Mouse (Mus musculus): ENCODE results near the gene Fgl2. TPM values are rescaled to one million over a fixed set of nuclear protein-coding genes. Genes with fewer than 3 reads are reported as not detected.

Gene Fgl2
- polyA plus RNA-seq, 1 experiment from 2014 or later: 6.2 TPM

- Histone ChIP-seq H3K36me3 (ENCODE audit: control insufficient read depth, insufficient read depth, low read length) (no peaks in the 10 kb centered on the region), H3K4me2 (replicated peaks; ENCODE audit: low read depth, low read length) (no peak overlapping the region), H3K9me3 (ENCODE audit: control insufficient read depth, low read depth, low read length) (no peaks in the 10 kb centered on the region), H3K4me3 (ENCODE audit: low read depth, low read length) (no peak overlapping the region), H3K9ac (replicated peaks; ENCODE audit: low read depth, low read length) (no peak overlapping the region), H3K27ac (ENCODE audit: low read length) (no peak overlapping the region), H3K27me3 (ENCODE audit: control insufficient read depth, insufficient read depth, low read length) (no peaks in the 10 kb centered on the region), H3K4me1 (ENCODE audit: control insufficient read depth, insufficient read depth, low read length) (0 out of 2 replicates have a peak, but pooled peaks cover 2% of the 10 kb centered on the region)
- 64% methylated on average over 4 of the region's 4 CpGs for WGBS
- ATAC-seq (ENCODE audit: insufficient number of reproducible peaks, insufficient read depth, low FRiP score, low read depth): no peak
These were observed 4.5 kb downstream of the Fgl2 start for GRCm38 (mm10) chr5:21376935-21377334.

- Histone ChIP-seq H3K27ac (ENCODE audit: low read length) (no peak overlapping the region), H3K9me3 (ENCODE audit: control insufficient read depth, low read depth, low read length) (no peaks in the 10 kb centered on the region), H3K27me3 (ENCODE audit: control insufficient read depth, insufficient read depth, low read length) (no peaks in the 10 kb centered on the region), H3K4me1 (ENCODE audit: control insufficient read depth, insufficient read depth, low read length) (peaks cover 11% of the 10 kb centered on the region; the same call in 1 of the 2 replicates), H3K4me2 (replicated peaks; ENCODE audit: low read depth, low read length) (no peak overlapping the region), H3K4me3 (ENCODE audit: low read depth, low read length) (no peak overlapping the region), H3K9ac (replicated peaks; ENCODE audit: low read depth, low read length) (no peak overlapping the region), H3K36me3 (ENCODE audit: control insufficient read depth, insufficient read depth, low read length) (no peaks in the 10 kb centered on the region)
- no peak for ATAC-seq (ENCODE audit: insufficient number of reproducible peaks, insufficient read depth, low FRiP score, low read depth)
- WGBS: 34% methylated on average over 2 of the region's 2 CpGs
These were observed 6.0 kb downstream of the Fgl2 start for GRCm38 (mm10) chr5:21378397-21378796.

DNA sequence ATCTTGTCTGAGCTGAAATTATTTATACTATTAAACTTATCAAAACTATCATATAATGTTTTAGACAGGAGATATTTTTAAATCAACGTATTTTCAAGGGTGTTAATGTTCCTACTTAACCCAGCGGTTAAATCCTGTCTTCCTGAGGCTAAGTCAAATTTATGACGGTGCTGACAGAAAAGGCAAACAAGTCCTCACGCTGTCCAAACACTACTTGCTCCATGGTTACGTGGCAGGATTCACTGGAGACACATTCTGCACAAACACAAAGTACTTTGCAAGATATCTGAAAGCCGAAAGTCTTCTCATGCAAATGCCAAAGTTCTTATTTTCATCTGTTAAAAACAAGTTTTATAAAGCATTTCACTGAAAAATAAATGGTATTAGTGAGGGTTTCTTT, 9.5 kb downstream of the Fgl2 start:
- no peak overlapping the region for H3K9ac ChIP-seq (replicated peaks; ENCODE audit: low read depth, low read length)
- no peak overlapping the region for H3K27ac ChIP-seq (ENCODE audit: low read length)
- H3K4me2 ChIP-seq (replicated peaks; ENCODE audit: low read depth, low read length): no peak overlapping the region
- H3K36me3 ChIP-seq (ENCODE audit: control insufficient read depth, insufficient read depth, low read length): no peaks in the 10 kb centered on the region
- H3K4me1 ChIP-seq (ENCODE audit: control insufficient read depth, insufficient read depth, low read length): peaks cover 11% of the 10 kb centered on the region; the same call in 1 of the 2 replicates
- WGBS: 14% methylated on average over 6 of the region's 6 CpGs
- H3K27me3 ChIP-seq (ENCODE audit: control insufficient read depth, insufficient read depth, low read length): no peaks in the 10 kb centered on the region
- no peaks in the 10 kb centered on the region for H3K9me3 ChIP-seq (ENCODE audit: control insufficient read depth, low read depth, low read length)
- no peak for ATAC-seq (ENCODE audit: insufficient number of reproducible peaks, insufficient read depth, low FRiP score, low read depth)
- H3K4me3 ChIP-seq (ENCODE audit: low read depth, low read length): no peak overlapping the region

GRCm38 (mm10) chr5:21382678-21383077, 10.2 kb downstream of the Fgl2 start:
- no peak overlapping the region for H3K4me2 ChIP-seq (replicated peaks; ENCODE audit: low read depth, low read length)
- no peak overlapping the region for H3K27ac ChIP-seq (ENCODE audit: low read length)
- ATAC-seq (ENCODE audit: insufficient number of reproducible peaks, insufficient read depth, low FRiP score, low read depth): peak; percentile 35; the same call in 1 of the 2 replicates
- no peaks in the 10 kb centered on the region for H3K36me3 ChIP-seq (ENCODE audit: control insufficient read depth, insufficient read depth, low read length)
- H3K9ac ChIP-seq (replicated peaks; ENCODE audit: low read depth, low read length): no peak overlapping the region
- WGBS: 33% methylated on average over 6 of the region's 6 CpGs
- H3K27me3 ChIP-seq (ENCODE audit: control insufficient read depth, insufficient read depth, low read length): no peaks in the 10 kb centered on the region
- H3K9me3 ChIP-seq (ENCODE audit: control insufficient read depth, low read depth, low read length): no peaks in the 10 kb centered on the region
- no peak overlapping the region for H3K4me3 ChIP-seq (ENCODE audit: low read depth, low read length)
- H3K4me1 ChIP-seq (ENCODE audit: control insufficient read depth, insufficient read depth, low read length): peaks cover 11% of the 10 kb centered on the region; the same call in 1 of the 2 replicates

- no peaks in the 10 kb centered on the region for H3K27me3 ChIP-seq (ENCODE audit: control insufficient read depth, insufficient read depth, low read length)
- no peaks in the 10 kb centered on the region for H3K36me3 ChIP-seq (ENCODE audit: control insufficient read depth, insufficient read depth, low read length)
- H3K27ac ChIP-seq (ENCODE audit: low read length): peak overlapping the region; percentile 30; the same call in 1 of the 2 replicates
- H3K4me1 ChIP-seq (ENCODE audit: control insufficient read depth, insufficient read depth, low read length): peaks cover 11% of the 10 kb centered on the region; the same call in 1 of the 2 replicates
- H3K4me2 ChIP-seq (replicated peaks; ENCODE audit: low read depth, low read length): no peak overlapping the region
- H3K9me3 ChIP-seq (ENCODE audit: control insufficient read depth, low read depth, low read length): no peaks in the 10 kb centered on the region
- H3K9ac ChIP-seq (replicated peaks; ENCODE audit: low read depth, low read length): no peak overlapping the region
- 24% methylated on average over 14 of the region's 14 CpGs for WGBS
- H3K4me3 ChIP-seq (ENCODE audit: low read depth, low read length): no peak overlapping the region
- no peak for ATAC-seq (ENCODE audit: insufficient number of reproducible peaks, insufficient read depth, low FRiP score, low read depth)
These were observed 11.2 kb downstream of the Fgl2 start for GRCm38 (mm10) chr5:21383392-21384251.

DNA sequence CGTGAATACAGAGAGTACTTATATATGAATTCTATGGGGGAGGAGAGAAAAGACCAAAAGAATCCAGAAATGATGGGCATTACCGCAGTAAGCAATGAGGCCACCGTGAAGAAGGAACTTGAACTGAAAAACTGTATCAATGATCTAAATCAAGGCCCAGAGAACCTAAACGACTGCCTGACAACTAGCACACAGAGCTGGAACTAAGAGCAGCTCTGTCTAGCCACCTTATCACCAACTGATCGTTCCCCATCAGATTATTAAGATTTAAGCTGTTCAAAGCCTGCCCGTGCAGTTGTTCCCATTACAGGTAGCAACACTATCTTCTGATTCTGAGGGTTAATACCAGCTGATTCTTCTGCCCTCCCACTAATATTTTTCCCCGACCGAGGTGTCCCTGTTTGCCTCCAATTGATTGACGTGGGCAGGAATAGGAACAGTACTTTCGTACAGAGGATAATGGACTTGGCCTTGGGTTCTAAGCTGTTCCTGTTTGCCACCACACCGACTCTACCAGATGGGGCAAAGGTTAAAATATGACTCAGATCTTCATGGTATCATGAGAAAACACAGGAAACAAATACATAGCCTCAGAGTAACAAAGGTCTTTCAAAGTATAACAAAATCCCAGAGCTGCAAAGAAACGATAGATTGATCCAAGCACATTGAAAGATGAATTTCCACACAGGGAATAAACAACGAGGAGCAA, 12.0 kb downstream of the Fgl2 start:
- Histone ChIP-seq H3K4me1 (ENCODE audit: control insufficient read depth, insufficient read depth, low read length) (peaks cover 11% of the 10 kb centered on the region; the same call in 1 of the 2 replicates), H3K36me3 (ENCODE audit: control insufficient read depth, insufficient read depth, low read length) (no peaks in the 10 kb centered on the region), H3K27ac (ENCODE audit: low read length) (no peak overlapping the region), H3K4me2 (replicated peaks; ENCODE audit: low read depth, low read length) (no peak overlapping the region), H3K4me3 (ENCODE audit: low read depth, low read length) (no peak overlapping the region), H3K9ac (replicated peaks; ENCODE audit: low read depth, low read length) (no peak overlapping the region), H3K27me3 (ENCODE audit: control insufficient read depth, insufficient read depth, low read length) (no peaks in the 10 kb centered on the region), H3K9me3 (ENCODE audit: control insufficient read depth, low read depth, low read length) (no peaks in the 10 kb centered on the region)
- ATAC-seq (ENCODE audit: insufficient number of reproducible peaks, insufficient read depth, low FRiP score, low read depth): no peak
- 70% methylated on average over 13 of the region's 13 CpGs for WGBS

GRCm38 (mm10) chr5:21384976-21385375, 12.5 kb downstream of the Fgl2 start:
- Histone ChIP-seq H3K4me2 (replicated peaks; ENCODE audit: low read depth, low read length) (no peak overlapping the region), H3K9ac (replicated peaks; ENCODE audit: low read depth, low read length) (no peak overlapping the region), H3K9me3 (ENCODE audit: control insufficient read depth, low read depth, low read length) (no peaks in the 10 kb centered on the region), H3K4me3 (ENCODE audit: low read depth, low read length) (no peak overlapping the region), H3K4me1 (ENCODE audit: control insufficient read depth, insufficient read depth, low read length) (peaks cover 11% of the 10 kb centered on the region; the same call in 1 of the 2 replicates), H3K27ac (ENCODE audit: low read length) (no peak overlapping the region), H3K27me3 (ENCODE audit: control insufficient read depth, insufficient read depth, low read length) (no peaks in the 10 kb centered on the region), H3K36me3 (ENCODE audit: control insufficient read depth, insufficient read depth, low read length) (no peaks in the 10 kb centered on the region)
- ATAC-seq (ENCODE audit: insufficient number of reproducible peaks, insufficient read depth, low FRiP score, low read depth): no peak
- WGBS: 92% methylated on average over 9 of the region's 9 CpGs

DNA sequence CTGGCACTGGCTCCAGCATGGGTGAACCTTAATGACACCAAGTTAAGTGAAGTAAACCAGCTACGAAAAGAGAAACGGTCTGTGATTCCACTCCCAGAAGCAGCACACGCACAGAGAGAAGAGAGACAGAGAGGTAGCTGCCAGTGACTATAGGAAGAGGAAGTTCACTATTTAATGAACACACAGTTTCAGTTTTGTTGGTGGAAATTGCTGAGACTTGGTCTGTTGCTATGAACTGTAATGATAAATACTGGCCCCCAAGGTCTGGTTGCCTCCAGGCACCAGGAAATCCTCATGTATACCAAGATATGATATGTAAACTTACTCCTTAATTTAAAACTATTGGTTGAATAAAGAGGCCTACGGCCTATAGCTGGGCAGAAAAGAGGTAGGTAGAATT, 14.0 kb downstream of the Fgl2 start:
- Histone ChIP-seq H3K4me3 (ENCODE audit: low read depth, low read length) (no peak overlapping the region), H3K27me3 (ENCODE audit: control insufficient read depth, insufficient read depth, low read length) (no peaks in the 10 kb centered on the region), H3K27ac (ENCODE audit: low read length) (no peak overlapping the region), H3K9me3 (ENCODE audit: control insufficient read depth, low read depth, low read length) (no peaks in the 10 kb centered on the region), H3K36me3 (ENCODE audit: control insufficient read depth, insufficient read depth, low read length) (no peaks in the 10 kb centered on the region), H3K4me1 (ENCODE audit: control insufficient read depth, insufficient read depth, low read length) (peaks cover 11% of the 10 kb centered on the region; the same call in 1 of the 2 replicates), H3K4me2 (replicated peaks; ENCODE audit: low read depth, low read length) (no peak overlapping the region), H3K9ac (replicated peaks; ENCODE audit: low read depth, low read length) (no peak overlapping the region)
- 66% methylated on average over 4 of the region's 4 CpGs for WGBS
- no peak for ATAC-seq (ENCODE audit: insufficient number of reproducible peaks, insufficient read depth, low FRiP score, low read depth)
